ENCODE assay signal across 30 mouse cellular contexts in the genomic region with DNA sequence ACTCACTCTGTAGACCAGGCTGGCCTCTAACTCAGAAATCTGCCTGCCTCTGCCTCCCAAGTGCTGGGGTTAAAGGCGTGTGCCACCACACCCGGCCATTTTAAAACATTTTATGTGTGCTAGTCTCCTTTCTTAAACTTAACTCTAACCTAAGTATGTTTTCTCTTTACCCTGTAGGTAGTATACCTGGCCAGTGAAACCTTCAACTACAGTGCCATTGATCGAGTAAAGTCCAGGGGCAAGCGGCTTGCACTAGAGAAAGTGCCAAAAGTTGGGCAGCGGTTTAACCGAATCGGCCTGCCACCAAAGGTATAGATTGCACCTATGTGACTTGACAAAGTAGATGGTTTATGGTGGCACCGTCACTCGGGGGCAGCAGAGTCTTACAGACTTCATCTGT. TPM values are rescaled to one million over a fixed set of nuclear protein-coding genes. Genes with fewer than 3 reads are reported as not detected.
DNase-seq lines count a peak whose midpoint lies in the region; ATAC-seq and TF ChIP-seq lines count a peak whose summit lies in the region.
"Had no signal": no experiment of that assay in that cellular context is flagged by ENCODE, and none has a peak within 500 bp of the region (broad histone marks: within the 10 kb centered on the region; RNA-seq: fewer than 3 reads in every experiment).

No protein-coding gene starts in this region.

- peaks cover 12% of the 10 kb centered on the region; the same call in 1 of the 2 replicates for H3K79me2 ChIP-seq in liver, adult 2 months (ENCODE audit: control insufficient read depth, insufficient read depth, low read length)

- no peak overlapping the region for H3K9ac ChIP-seq in liver, adult 2 months (ENCODE audit: low read depth, low read length)
- no peak overlapping the region for H3K9ac ChIP-seq in liver, embryonic 11.5 days (ENCODE audit: low read depth, low read length)
- H3K9ac ChIP-seq in lung, postnatal 0 days (replicated peaks; ENCODE audit: low read depth), result no peak overlapping the region
- no peak overlapping the region for H3K9ac ChIP-seq in midbrain, embryonic 15.5 days
- H3K9ac ChIP-seq: embryonic facial prominence, embryonic 12.5 days; embryonic facial prominence, embryonic 15.5 days; forebrain, postnatal 0 days; heart, embryonic 12.5 days; heart, embryonic 15.5 days; hindbrain, embryonic 14.5 days had no signal

- ATAC-seq in CD4-positive, CD25-positive, alpha-beta regulatory T cell, adult 4 months, result no peak
- ATAC-seq in liver, embryonic 11.5 days (replicated peaks; ENCODE audit: low FRiP score), result no peak
- ATAC-seq in lung, postnatal 0 days, result no peak
- no peak for ATAC-seq in midbrain, embryonic 15.5 days (replicated peaks)
- ATAC-seq: forebrain, embryonic 14.5 days; forebrain, postnatal 0 days; hindbrain, postnatal 0 days; Patski had no signal

- H3K4me3 ChIP-seq in liver, adult 2 months (ENCODE audit: insufficient read depth, low read depth, low read length), result no peak overlapping the region
- no peak overlapping the region for H3K4me3 ChIP-seq in liver, embryonic 11.5 days (ENCODE audit: low read depth, low read length)
- H3K4me3 ChIP-seq in lung, postnatal 0 days (ENCODE audit: low read depth, low read length), result no peak overlapping the region
- no peak overlapping the region for H3K4me3 ChIP-seq in midbrain, embryonic 15.5 days
- H3K4me3 ChIP-seq: embryonic facial prominence, embryonic 12.5 days; embryonic facial prominence, embryonic 15.5 days; gastrocnemius, adult 2 months; heart, embryonic 12.5 days; heart, embryonic 15.5 days had no signal

- TF ChIP-seq POLR2A in liver, adult 2 months (IDR thresholded peaks at IDR 0.05; ENCODE audit: extremely low read depth, insufficient read depth, low read length), result no peak

- intact Hi-C loops in left cerebral cortex, postnatal 4 days (cut with DNase I), result no loop called here

- H3K9me3 ChIP-seq in liver, embryonic 11.5 days (ENCODE audit: control insufficient read depth, low read length), result no peaks in the 10 kb centered on the region
- H3K9me3 ChIP-seq in lung, postnatal 0 days (ENCODE audit: low read length), result no peaks in the 10 kb centered on the region
- no peaks in the 10 kb centered on the region for H3K9me3 ChIP-seq in midbrain, embryonic 15.5 days
- H3K9me3 ChIP-seq: embryonic facial prominence, embryonic 12.5 days; embryonic facial prominence, embryonic 15.5 days; heart, embryonic 12.5 days; heart, embryonic 15.5 days had no signal

- WGBS in liver, adult 2 months, result 34% methylated on average over 9 of the region's 9 CpGs
- WGBS in liver, embryonic 11.5 days, result 94% methylated on average over 9 of the region's 9 CpGs
- WGBS in lung, postnatal 0 days, result 94% methylated on average over 9 of the region's 9 CpGs
- 94% methylated on average over 9 of the region's 9 CpGs for WGBS in midbrain, embryonic 15.5 days

- H3K27ac ChIP-seq in liver, adult 2 months (replicated peaks; ENCODE audit: insufficient read depth, low read depth, low read length), result peak overlapping the region; percentile 65
- no peak overlapping the region for H3K27ac ChIP-seq in liver, embryonic 11.5 days (ENCODE audit: low read depth, low read length)
- H3K27ac ChIP-seq in lung, postnatal 0 days (ENCODE audit: low read length), result no peak overlapping the region
- no peak overlapping the region for H3K27ac ChIP-seq in midbrain, embryonic 15.5 days
- H3K27ac ChIP-seq: embryonic facial prominence, embryonic 12.5 days; embryonic facial prominence, embryonic 15.5 days; gastrocnemius, adult 2 months; heart, embryonic 15.5 days; hindbrain, embryonic 14.5 days; hindbrain, postnatal 0 days had no signal

- no peak for TF ChIP-seq EP300 in lung, postnatal 0 days (IDR thresholded peaks at IDR 0.05)

- H3K27me3 ChIP-seq in liver, adult 2 months (ENCODE audit: control insufficient read depth, insufficient read depth, low read length), result no peaks in the 10 kb centered on the region
- no peaks in the 10 kb centered on the region for H3K27me3 ChIP-seq in liver, embryonic 11.5 days (replicated peaks; ENCODE audit: control insufficient read depth, insufficient read depth, low read length)
- H3K27me3 ChIP-seq in lung, postnatal 0 days (replicated peaks; ENCODE audit: insufficient read depth, low read length), result no peaks in the 10 kb centered on the region
- H3K27me3 ChIP-seq in midbrain, embryonic 15.5 days (replicated peaks), result no peaks in the 10 kb centered on the region
- H3K27me3 ChIP-seq: embryonic facial prominence, embryonic 12.5 days; embryonic facial prominence, embryonic 15.5 days; heart, embryonic 12.5 days; heart, embryonic 15.5 days; Patski had no signal

- DNase-seq in CD4-positive, CD25-positive, alpha-beta regulatory T cell, adult 2 months (ENCODE audit: low read depth, low spot score), result peak; percentile 17
- peak; percentile 77 for DNase-seq in liver, adult 2 months (ENCODE audit: extremely low read depth, low read depth, low spot score)
- no peak for DNase-seq in liver, embryonic 11.5 days (ENCODE audit: low spot score)
- DNase-seq in lung, postnatal 0 days (ENCODE audit: low spot score), result no peak
- DNase-seq in lung, postnatal 14 days, result no peak
- DNase-seq in left cerebral cortex, postnatal 4 days, result no peak
- DNase-seq: adrenal gland, postnatal 10 days; adrenal gland, postnatal 36 days; cerebellum, adult 11 months; cerebellum, adult 2 months; cerebellum, adult 9-11 months; cerebellum, postnatal 25 days; forebrain, postnatal 0 days; gastrocnemius, adult 2 months; gastrocnemius, postnatal 14 days; heart, adult 18-20 months; heart, postnatal 10 days; heart, postnatal 4 days had no signal

- H3K4me2 ChIP-seq in liver, embryonic 11.5 days, result no peak overlapping the region
- H3K4me2 ChIP-seq in lung, postnatal 0 days (replicated peaks; ENCODE audit: low read depth, low read length), result no peak overlapping the region
- H3K4me2 ChIP-seq in midbrain, embryonic 15.5 days, result no peak overlapping the region
- H3K4me2 ChIP-seq: embryonic facial prominence, embryonic 12.5 days; embryonic facial prominence, embryonic 15.5 days; heart, embryonic 12.5 days; heart, embryonic 15.5 days; hindbrain, embryonic 14.5 days had no signal

- peaks cover 32% of the 10 kb centered on the region for H3K36me3 ChIP-seq in liver, adult 2 months (ENCODE audit: control insufficient read depth, insufficient read depth, low read length)
- peaks cover 15% of the 10 kb centered on the region for H3K36me3 ChIP-seq in liver, embryonic 11.5 days (ENCODE audit: control insufficient read depth, insufficient read depth, low read length)
- H3K36me3 ChIP-seq in lung, postnatal 0 days (ENCODE audit: insufficient read depth, low read length), result peaks cover 24% of the 10 kb centered on the region
- 0 out of 2 replicates have a peak, but pooled peaks cover 10% of the 10 kb centered on the region for H3K36me3 ChIP-seq in midbrain, embryonic 15.5 days (replicated peaks)

- no peak for TF ChIP-seq CTCF in liver, adult 2 months (IDR thresholded peaks at IDR 0.05; ENCODE audit: low read depth, low read length)
- TF ChIP-seq CTCF in lung, postnatal 0 days (IDR thresholded peaks at IDR 0.05), result peak; percentile 43

- H3K4me1 ChIP-seq in liver, adult 2 months (ENCODE audit: control insufficient read depth, insufficient read depth, low read length), result peaks cover 14% of the 10 kb centered on the region
- no peaks in the 10 kb centered on the region for H3K4me1 ChIP-seq in liver, embryonic 11.5 days (replicated peaks; ENCODE audit: control insufficient read depth, insufficient read depth, low read length)
- H3K4me1 ChIP-seq in lung, postnatal 0 days (ENCODE audit: insufficient read depth, low read depth, low read length), result no peaks in the 10 kb centered on the region
- H3K4me1 ChIP-seq in midbrain, embryonic 15.5 days, result no peaks in the 10 kb centered on the region
- H3K4me1 ChIP-seq: embryonic facial prominence, embryonic 12.5 days; embryonic facial prominence, embryonic 15.5 days; heart, embryonic 12.5 days; heart, embryonic 15.5 days had no signal

RNA-seq across cellular contexts. Expression of a gene that starts 14.4 kb away (rescaled TPM):
- polyA plus RNA-seq in CD4-positive, CD25-positive, alpha-beta regulatory T cell, adult 4 months (2017; shearing (Covaris generic)), result 10 to 100 TPM; 11.4 to 17.4 TPM
- 20.2 and 23.8 TPM in 2 replicates for total RNA-seq in liver, adult 2 months (2014; rRNA removed)
- polyA plus RNA-seq in liver, adult 2 months (2012; rRNA removed), result 43.3 and 46.1 TPM in 2 replicates
- polyA plus RNA-seq in liver, embryonic 11.5 days (2014; fragmentation: Nextera tagmentation; extraction: Ambion mirVana), result 17.6 and 18.1 TPM in 2 replicates
- polyA plus RNA-seq in lung, postnatal 0 days (2015; fragmentation: Nextera tagmentation; extraction: Ambion mirVana), result 24.2 and 24.6 TPM in 2 replicates
- 30.1 and 30.6 TPM in 2 replicates for polyA plus RNA-seq in midbrain, embryonic 15.5 days (2015; fragmentation: Nextera tagmentation; extraction: Ambion mirVana)
- total RNA-seq in left cerebral cortex, postnatal 4 days (2021), result 10 to 100 TPM; 39.5 TPM

RNA-seq across cellular contexts. Expression of a gene that starts 18.5 kb away (rescaled TPM):
- polyA plus RNA-seq in CD4-positive, CD25-positive, alpha-beta regulatory T cell, adult 4 months (2017; shearing (Covaris generic)), result under 1 TPM in 1 of 2 experiments, not detected in 1; 0.52 TPM
- total RNA-seq in liver, adult 2 months (2014; rRNA removed), result 0.09 and 0.13 TPM in 2 replicates
- 0.27 and 0.44 TPM in 2 replicates for polyA plus RNA-seq in liver, adult 2 months (2012; rRNA removed)
- 9.3 and 10.5 TPM in 2 replicates for polyA plus RNA-seq in liver, embryonic 11.5 days (2014; fragmentation: Nextera tagmentation; extraction: Ambion mirVana)
- 5.5 and 5.8 TPM in 2 replicates for polyA plus RNA-seq in lung, postnatal 0 days (2015; fragmentation: Nextera tagmentation; extraction: Ambion mirVana)
- polyA plus RNA-seq in midbrain, embryonic 15.5 days (2015; fragmentation: Nextera tagmentation; extraction: Ambion mirVana), result 154 and 162 TPM in 2 replicates
- 100 to 1,000 TPM; 108 to 113 TPM for total RNA-seq in left cerebral cortex, postnatal 4 days (2021)

RNA-seq across cellular contexts. Expression of a gene that starts 24.2 kb away (rescaled TPM):
- 1 to 10 TPM; 4.5 to 7.2 TPM for polyA plus RNA-seq in CD4-positive, CD25-positive, alpha-beta regulatory T cell, adult 4 months (2017; shearing (Covaris generic))
- total RNA-seq in liver, adult 2 months (2014; rRNA removed), result 49.0 and 53.6 TPM in 2 replicates
- polyA plus RNA-seq in liver, adult 2 months (2012; rRNA removed), result 35.9 and 38.2 TPM in 2 replicates
- 19.9 and 21.6 TPM in 2 replicates for polyA plus RNA-seq in liver, embryonic 11.5 days (2014; fragmentation: Nextera tagmentation; extraction: Ambion mirVana)
- polyA plus RNA-seq in lung, postnatal 0 days (2015; fragmentation: Nextera tagmentation; extraction: Ambion mirVana), result 114 and 135 TPM in 2 replicates
- polyA plus RNA-seq in midbrain, embryonic 15.5 days (2015; fragmentation: Nextera tagmentation; extraction: Ambion mirVana), result 6.3 and 7.3 TPM in 2 replicates
- 1 to 10 TPM; 7.4 to 8.5 TPM for total RNA-seq in left cerebral cortex, postnatal 4 days (2021)

RNA-seq across cellular contexts. Expression of a gene that starts 42.5 kb away (rescaled TPM):
- polyA plus RNA-seq in CD4-positive, CD25-positive, alpha-beta regulatory T cell, adult 4 months (2017; shearing (Covaris generic)), result 1 to 10 TPM; 6.8 to 7.5 TPM
- total RNA-seq in liver, adult 2 months (2014; rRNA removed), result 11.9 and 12.1 TPM in 2 replicates
- 25.7 and 29.8 TPM in 2 replicates for polyA plus RNA-seq in liver, adult 2 months (2012; rRNA removed)
- 4.3 and 5.4 TPM in 2 replicates for polyA plus RNA-seq in liver, embryonic 11.5 days (2014; fragmentation: Nextera tagmentation; extraction: Ambion mirVana)
- polyA plus RNA-seq in lung, postnatal 0 days (2015; fragmentation: Nextera tagmentation; extraction: Ambion mirVana), result 23.0 and 23.1 TPM in 2 replicates
- 2.9 and 4.6 TPM in 2 replicates for polyA plus RNA-seq in midbrain, embryonic 15.5 days (2015; fragmentation: Nextera tagmentation; extraction: Ambion mirVana)
- 10 to 100 TPM; 12.5 to 14.7 TPM for total RNA-seq in left cerebral cortex, postnatal 4 days (2021)

RNA-seq across cellular contexts. Expression of a gene that starts 52.6 kb away (rescaled TPM):
- polyA plus RNA-seq in CD4-positive, CD25-positive, alpha-beta regulatory T cell, adult 4 months (2017; shearing (Covaris generic)), result not detected
- total RNA-seq in liver, adult 2 months (2014; rRNA removed), result 13.9 and 17.1 TPM in 2 replicates
- polyA plus RNA-seq in liver, adult 2 months (2012; rRNA removed), result 3.5 and 7.0 TPM in 2 replicates
- polyA plus RNA-seq in liver, embryonic 11.5 days (2014; fragmentation: Nextera tagmentation; extraction: Ambion mirVana), result 0.13 and 0.40 TPM in 2 replicates
- 0.10 and 0.14 TPM in 2 replicates for polyA plus RNA-seq in lung, postnatal 0 days (2015; fragmentation: Nextera tagmentation; extraction: Ambion mirVana)
- polyA plus RNA-seq in midbrain, embryonic 15.5 days (2015; fragmentation: Nextera tagmentation; extraction: Ambion mirVana), result not detected in 2 replicates
- 1 to 10 TPM; 2.2 to 2.6 TPM for total RNA-seq in left cerebral cortex, postnatal 4 days (2021)
- total RNA-seq: common myeloid progenitor, adult 5-6 weeks; heart, adult 18-20 months had no signal
- polyA plus RNA-seq: embryonic facial prominence, embryonic 12.5 days; forebrain, embryonic 14.5 days; forebrain, postnatal 0 days; heart, embryonic 12.5 days; heart, embryonic 15.5 days; hindbrain, embryonic 11.5 days; hindbrain, embryonic 14.5 days; hindbrain, postnatal 0 days had no signal

Comparison
In these comparisons a context has a peak if more than half of its experiments do, and no peak if none do; other contexts are left out.
1. DNase-seq: peak in CD4-positive, CD25-positive, alpha-beta regulatory T cell, adult 2 months (single experiment) and liver, adult 2 months (single experiment); none in liver, embryonic 11.5 days (single experiment), lung, postnatal 0 days (single experiment), lung, postnatal 14 days (single experiment) and left cerebral cortex, postnatal 4 days (single experiment).
2. RNA of a gene that starts 18.5 kb away (polyA plus RNA-seq): 154 to 162 TPM in midbrain, embryonic 15.5 days; 9.3 to 10.5 TPM in liver, embryonic 11.5 days, 5.5 to 5.8 TPM in lung, postnatal 0 days, 0.52 TPM in CD4-positive, CD25-positive, alpha-beta regulatory T cell, adult 4 months and 0.27 to 0.44 TPM in liver, adult 2 months; every median in the first group is over 10 times any median in the second.